Mouse (Mus musculus): ENCODE results near the gene Cnnm3.

The Cnnm3 gene

GRCm38 (mm10) chr1:36511289-36512021 is at the start of gene Cnnm3:
Gene Cnnm3, plus strand, starts transcription at chr1:36511867.
- peak; percentile 100 for DNase-seq (ENCODE audit: extremely low spot score)

GRCm38 (mm10) chr1:36465641-36466160 is 46.0 kb upstream of the Cnnm3 start:
- no peak for DNase-seq (ENCODE audit: extremely low spot score)

DNA sequence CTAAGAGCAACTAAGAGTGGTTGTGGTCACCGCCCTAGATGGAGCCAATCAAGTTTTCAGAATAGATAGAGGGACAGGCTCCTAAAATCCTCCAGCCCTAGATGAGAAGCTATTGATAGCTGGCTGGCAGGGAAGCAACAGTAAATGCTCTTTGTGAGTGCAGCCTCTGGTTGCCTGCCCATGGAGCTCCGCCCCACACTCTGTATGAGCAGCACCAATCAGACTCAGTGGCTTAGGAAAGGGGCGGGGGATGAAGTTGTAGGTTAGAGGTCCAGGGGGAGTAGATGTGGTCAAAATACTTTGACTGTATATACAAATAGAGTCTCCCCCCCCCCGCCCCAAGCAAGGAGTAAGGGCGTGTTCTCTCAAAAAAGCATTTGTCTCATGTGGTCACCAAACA is 44.2 kb upstream of the Cnnm3 start:
- DNase-seq (ENCODE audit: extremely low spot score): no peak

DNA sequence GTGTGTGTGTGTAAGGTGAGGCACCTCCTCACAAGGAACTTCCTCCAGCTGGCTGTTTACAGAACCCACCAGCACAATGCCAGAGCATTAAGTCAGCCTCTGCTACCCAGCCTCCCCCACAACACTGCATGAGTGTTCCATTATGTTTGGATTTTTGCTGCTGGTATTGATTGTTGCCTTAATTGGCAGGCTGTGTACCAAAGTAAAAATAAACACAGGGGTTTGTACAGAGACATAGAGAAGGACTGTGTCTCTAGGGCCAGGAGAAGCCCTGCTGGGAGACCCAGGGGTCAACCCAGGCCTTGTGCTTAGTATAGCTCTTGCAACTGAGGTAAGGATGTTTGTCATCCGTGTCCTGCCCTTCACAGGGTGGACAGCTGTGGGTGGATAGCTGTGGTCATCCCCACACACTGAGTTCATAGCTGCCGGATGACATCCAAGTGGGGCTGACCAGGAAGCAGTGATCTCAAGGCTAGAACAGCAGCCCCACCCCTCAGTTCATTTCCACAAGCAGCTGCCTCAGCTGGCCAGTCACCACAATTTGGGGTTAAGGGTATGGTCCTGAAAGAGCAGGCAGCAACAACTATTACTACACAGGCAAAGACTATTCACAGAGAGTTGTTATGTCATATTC is 41.7 kb upstream of the Cnnm3 start:
- no peak for DNase-seq (ENCODE audit: extremely low spot score)

DNA sequence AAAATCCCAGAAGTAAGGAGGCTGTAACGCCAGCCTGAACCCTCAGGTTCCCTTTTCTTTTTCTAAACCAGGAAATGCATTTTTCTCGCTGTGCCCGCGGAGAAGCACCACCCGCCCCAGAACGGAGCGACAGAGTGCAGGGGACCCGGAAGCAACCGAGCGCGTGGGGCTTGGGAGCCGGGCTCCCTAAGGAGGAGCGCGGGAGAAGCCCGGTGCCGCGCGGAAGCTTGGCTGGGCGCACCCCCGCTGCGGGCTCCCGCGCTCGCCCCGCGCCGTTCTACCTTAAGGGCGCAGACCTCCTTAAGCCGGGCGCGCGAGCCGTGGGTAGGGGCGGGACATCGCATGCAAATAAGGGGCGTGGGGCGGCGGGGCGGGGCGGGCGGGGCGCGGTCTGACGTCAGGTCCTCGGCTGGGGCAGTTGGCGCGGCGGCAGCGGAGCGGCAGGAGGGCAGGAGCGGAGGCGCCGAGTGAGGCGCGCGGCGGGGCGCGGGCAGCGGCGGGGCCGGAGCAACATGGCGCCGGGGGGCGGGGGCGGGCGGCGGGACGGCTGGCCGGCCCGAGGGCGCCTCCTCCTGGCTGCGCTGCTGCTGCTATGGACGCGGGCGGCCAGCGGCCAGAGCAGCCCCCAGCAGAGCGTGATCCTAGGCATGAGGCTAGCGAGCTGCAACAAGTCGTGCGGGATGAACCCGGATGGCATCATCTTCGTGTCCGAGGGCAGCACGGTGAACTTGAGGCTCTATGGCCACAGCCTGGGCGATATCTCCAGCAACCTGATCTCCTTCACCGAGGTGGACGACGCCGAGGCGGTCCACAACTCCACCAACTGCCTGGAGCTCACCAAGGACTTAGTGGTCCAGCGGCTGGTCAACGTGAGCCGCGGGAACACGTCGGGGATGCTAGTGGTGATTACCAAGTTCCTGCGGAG is 40.2 kb upstream of the Cnnm3 start, which contains the start of gene Cnnm4:
Gene Cnnm4 (plus strand): TSS at position 440 of the 925 bp plus-strand sequence.
- peak; percentile 94 for DNase-seq (ENCODE audit: extremely low spot score)

DNA sequence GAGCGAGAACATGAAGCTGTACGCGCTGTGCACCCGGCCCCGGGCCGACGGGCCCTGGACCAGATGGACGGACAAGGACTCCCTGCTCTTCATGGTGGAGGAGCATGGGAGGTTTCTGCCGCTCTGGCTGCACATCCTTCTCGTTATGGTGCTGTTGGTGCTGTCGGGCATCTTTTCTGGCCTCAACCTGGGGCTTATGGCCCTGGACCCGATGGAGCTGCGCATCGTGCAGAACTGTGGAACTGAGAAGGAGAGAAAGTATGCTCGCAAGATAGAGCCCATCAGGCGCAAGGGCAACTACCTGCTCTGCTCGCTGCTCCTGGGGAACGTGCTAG is 39.6 kb upstream of the Cnnm3 start:
- DNase-seq (ENCODE audit: extremely low spot score): no peak

GRCm38 (mm10) chr1:36473211-36473780 is 38.4 kb upstream of the Cnnm3 start:
- DNase-seq (ENCODE audit: extremely low spot score): no peak

GRCm38 (mm10) chr1:36474646-36475045 is 37.0 kb upstream of the Cnnm3 start:
- no peak for DNase-seq (ENCODE audit: extremely low spot score)

- DNase-seq (ENCODE audit: extremely low spot score): no peak
Measured at GRCm38 (mm10) chr1:36475480-36476110, 36.1 kb upstream of the Cnnm3 start.

- DNase-seq (ENCODE audit: extremely low spot score): no peak
Measured at GRCm38 (mm10) chr1:36476426-36476825, 35.2 kb upstream of the Cnnm3 start.

GRCm38 (mm10) chr1:36478343-36478795 is 33.3 kb upstream of the Cnnm3 start:
- DNase-seq (ENCODE audit: extremely low spot score): no peak

DNA sequence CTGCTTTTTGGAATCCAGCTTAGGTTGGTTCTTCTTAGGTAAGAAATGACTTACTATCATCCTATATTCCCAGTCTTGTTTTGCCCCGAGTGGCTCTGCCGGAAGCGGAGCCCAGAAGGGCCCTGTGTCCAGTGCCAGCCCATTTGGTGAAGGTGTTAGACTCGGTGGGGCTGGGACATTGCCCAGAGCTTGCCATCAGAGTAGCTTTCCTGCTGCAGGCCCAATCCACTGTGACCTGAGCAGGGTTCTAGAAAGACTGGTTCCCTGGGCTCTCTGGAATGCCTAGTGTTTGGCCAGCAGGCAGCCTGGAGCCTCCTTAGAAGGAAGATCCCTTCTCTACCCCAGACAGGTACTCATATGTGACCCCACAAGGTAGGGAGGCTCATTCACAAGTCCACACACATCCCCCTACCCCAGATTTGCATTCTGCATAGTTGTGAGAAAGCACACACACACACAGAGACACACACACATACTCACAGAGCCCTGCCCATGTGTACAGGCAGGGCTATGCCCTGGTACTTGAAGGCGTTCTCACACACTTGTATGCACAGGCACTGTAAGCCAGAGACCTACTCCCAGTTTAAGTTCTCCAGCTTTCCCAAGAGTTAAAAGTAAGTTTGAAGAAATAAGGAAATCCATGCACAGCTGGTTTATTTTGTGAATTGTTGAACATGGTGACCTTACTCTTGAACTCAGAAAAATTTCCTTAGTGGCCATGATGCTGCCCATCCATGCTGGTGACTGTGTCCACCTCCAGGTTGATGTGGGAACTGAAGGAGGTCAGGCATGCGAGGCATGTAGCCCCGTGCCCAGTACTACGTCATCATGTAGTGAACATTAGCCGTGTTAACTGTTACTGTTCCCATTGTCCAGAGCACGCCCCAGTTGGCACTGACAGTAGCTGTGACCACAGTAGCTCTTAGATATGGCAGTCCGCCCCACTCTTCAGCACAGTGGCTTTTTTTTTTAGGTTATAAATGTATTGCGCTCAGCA is 31.5 kb upstream of the Cnnm3 start:
- DNase-seq (ENCODE audit: extremely low spot score): no peak

GRCm38 (mm10) chr1:36483825-36484224 is 27.8 kb upstream of the Cnnm3 start:
- DNase-seq (ENCODE audit: extremely low spot score): no peak

DNA sequence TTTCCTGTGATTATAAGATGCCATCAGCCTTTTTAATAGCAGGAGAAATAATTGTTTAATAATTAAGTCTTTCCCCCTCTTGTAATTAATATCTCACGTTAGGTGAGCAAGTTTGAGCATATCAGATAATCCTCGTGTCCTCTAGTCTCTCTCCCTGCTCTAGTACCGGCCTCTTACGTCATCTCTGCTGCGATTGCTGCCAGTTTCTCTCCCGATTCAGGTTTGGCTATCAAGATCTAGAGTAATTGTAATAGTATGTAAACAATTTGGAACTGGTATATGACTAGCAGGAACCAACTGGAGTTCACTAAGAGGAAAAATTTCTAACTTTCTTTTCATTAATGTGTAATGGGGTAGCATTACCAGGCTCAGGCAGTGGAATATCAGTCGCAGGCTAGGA is 26.6 kb upstream of the Cnnm3 start:
- DNase-seq (ENCODE audit: extremely low spot score): no peak

DNA sequence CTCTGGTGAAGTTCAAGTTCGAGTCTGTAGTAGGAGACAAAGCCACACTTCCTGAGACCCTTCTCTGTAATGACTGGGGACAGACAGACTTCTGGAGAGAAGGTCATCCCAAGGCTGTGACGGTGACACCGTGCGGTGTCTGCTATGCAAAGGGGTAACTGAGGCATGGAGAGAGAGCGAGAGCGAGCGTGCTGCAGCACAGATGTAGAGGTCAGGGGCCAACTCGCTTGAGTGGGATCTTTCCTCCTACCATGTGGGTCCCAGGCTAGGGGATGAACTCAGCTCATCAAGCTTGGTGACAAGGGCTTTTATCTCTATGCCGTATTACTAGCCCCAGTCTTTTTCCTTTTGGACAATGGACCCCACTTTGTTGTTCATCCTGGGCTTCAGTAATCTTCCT is 24.6 kb upstream of the Cnnm3 start:
- no peak for DNase-seq (ENCODE audit: extremely low spot score)

GRCm38 (mm10) chr1:36489661-36490060 is 22.0 kb upstream of the Cnnm3 start:
- no peak for DNase-seq (ENCODE audit: extremely low spot score)

DNA sequence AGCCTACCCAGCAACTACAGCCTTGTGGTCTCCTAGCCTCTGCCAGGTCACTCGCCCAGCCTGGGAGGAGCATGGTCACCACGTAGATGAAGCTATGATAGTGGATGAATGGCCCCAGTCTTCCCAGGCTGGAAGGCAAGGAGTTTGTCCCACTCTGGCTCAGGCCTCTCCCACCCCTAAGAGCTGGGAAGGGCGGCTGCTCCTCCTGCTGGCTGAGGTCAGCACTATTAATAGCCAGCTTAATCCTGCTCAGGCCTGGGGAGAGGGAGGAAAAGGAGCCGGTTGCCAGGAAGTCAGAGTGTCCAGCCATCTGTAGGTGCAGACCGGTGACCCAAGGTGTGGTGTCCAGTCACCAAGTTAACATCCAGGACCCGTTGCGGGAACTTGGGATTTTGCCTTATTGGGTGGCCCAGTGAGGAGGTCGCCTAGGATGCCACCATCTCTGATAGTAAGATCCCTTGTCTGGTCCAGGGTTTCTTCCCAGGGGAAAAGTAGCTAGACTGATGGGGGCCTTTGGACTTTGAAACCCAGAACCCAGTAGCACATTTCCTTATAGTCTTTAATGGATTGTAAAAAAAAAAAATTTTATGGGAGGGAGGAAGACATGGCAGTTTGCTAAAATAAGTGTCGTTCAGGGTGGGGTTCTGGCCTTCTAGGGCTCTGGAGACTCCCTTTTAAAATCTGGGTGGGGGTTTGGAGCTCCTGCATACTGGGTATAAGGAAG is 19.1 kb upstream of the Cnnm3 start:
- DNase-seq (ENCODE audit: extremely low spot score): peak; percentile 49

GRCm38 (mm10) chr1:36493299-36493698 is 18.4 kb upstream of the Cnnm3 start:
- DNase-seq (ENCODE audit: extremely low spot score): no peak

GRCm38 (mm10) chr1:36496719-36497118 is 14.9 kb upstream of the Cnnm3 start:
- no peak for DNase-seq (ENCODE audit: extremely low spot score)
